Mouse (Mus musculus) c-Kit-positive CD71-negative TER-119-negative erythroid progenitor cells, embryonic 14.5 days (primary cell): ENCODE data around the gene Socs5.

ENCODE experiments used
- DNase-seq: peaks from one replicate; pipeline ENCODE4 v3.0.0-alpha.2; 2013; ENCODE audit warnings: low read depth

The Socs5 gene

GRCm38 (mm10) chr17:87167407-87167806 lies 59.9 kb downstream of the Socs5 start:
- DNase-seq = no peak

GRCm38 (mm10) chr17:87169076-87169475 lies 61.6 kb downstream of the Socs5 start:
- DNase-seq = no peak

- DNase-seq = peak; percentile 26
These were observed 62.9 kb downstream of the Socs5 start for GRCm38 (mm10) chr17:87170364-87170763.

GRCm38 (mm10) chr17:87172031-87172430 lies 64.6 kb downstream of the Socs5 start:
- DNase-seq = no peak

DNA sequence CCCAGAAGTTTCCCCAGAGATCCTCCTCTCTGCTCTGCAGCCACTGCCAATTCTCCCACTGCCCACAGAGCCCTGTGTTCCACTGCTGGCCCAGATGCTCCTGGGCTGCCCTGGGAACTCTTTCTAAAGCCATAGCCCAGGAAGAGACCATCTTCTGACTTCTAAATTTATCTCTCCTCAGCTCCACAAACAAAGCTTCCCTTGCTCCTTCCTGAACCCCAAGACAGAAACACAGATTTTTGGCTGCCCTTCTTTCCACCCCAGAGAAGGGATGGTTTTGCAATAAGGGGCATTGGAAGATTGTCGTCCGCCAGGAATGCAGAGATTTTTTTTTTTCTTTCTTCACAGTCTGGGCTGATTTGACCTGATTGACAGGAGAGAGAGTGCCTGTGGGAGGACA lies 66.5 kb downstream of the Socs5 start:
- no peak for DNase-seq

GRCm38 (mm10) chr17:87174651-87175331 lies 67.3 kb downstream of the Socs5 start:
- DNase-seq = no peak

GRCm38 (mm10) chr17:87176066-87177012 lies 68.9 kb downstream of the Socs5 start:
- DNase-seq = no peak

DNA sequence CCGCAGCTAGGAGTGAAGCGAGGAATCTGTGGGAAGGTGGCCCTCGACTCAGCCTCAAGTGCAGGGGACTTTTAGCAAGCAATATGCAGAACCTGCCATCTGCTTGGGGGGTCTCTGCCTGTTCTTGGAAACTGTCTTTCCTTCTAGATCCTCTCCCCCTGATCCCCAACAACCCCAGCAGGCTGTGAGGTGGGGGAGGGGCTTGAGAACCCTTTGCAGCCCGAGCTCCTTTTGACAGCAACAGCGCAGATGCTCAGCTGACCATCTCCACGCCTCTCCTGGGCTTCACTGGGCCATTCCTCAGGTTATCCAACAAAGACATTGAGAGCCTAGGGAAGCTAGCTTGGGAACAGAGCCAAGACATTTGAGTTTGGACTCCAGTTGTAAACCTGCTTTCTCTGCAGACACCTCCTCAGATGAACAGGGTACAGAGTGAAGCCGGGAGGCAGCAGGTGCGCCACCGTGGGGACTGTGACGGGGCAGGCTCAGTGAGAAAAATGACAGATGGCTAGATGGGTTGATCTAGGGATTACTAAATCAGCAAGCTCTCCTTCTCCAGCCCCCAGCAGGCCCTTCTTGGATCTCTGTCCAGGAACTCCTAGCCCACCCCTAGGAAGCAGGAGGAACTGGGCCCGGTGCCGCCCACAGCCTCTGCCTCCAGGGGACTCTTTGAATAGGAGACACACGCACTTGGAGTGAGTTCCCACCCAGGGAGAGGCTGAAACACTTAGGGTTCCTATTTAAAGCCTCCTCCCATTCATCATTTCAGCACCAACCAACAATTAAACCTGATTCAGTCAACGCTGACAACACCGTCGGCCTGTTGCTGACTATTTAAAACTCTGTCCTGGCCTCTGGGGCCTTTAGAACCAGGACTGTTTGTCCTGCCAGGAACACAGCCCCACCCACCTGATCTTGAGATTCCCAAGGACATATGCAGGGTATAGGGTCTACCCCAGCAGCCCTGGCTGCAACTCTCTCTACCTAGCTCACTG lies 71.4 kb downstream of the Socs5 start:
- DNase-seq = no peak

DNA sequence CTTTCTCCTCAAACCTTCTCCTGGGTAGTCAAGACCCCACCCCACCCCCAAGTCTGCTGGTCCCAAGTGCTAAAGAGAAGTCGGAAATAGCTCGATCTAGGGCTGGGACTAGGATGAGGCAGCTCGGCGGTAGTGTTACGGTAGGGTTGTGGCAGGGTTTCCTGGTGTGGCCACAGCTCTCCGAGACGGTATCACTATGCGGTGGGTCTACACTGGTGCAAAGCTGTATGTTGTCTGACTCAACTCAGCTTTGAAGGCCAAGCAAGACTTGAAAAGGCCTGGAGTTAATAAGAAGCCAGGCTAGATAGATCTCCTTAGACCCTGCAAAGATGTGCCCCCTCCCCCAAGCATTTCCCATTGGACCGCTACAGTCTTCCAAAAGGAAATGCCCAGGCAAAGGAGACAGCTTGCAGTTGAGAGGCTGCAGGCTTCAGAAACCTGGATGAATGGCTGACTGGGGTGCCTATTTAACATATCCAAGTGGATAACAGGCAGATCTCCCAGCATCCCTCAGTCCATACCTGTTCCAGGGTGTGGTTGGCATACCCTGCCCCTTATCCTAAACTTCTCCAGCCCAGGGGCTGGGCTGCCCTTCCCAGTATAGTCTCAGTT lies 72.6 kb downstream of the Socs5 start:
- DNase-seq = no peak

- DNase-seq = no peak
These were observed 74.3 kb downstream of the Socs5 start for GRCm38 (mm10) chr17:87181683-87182346.

DNA sequence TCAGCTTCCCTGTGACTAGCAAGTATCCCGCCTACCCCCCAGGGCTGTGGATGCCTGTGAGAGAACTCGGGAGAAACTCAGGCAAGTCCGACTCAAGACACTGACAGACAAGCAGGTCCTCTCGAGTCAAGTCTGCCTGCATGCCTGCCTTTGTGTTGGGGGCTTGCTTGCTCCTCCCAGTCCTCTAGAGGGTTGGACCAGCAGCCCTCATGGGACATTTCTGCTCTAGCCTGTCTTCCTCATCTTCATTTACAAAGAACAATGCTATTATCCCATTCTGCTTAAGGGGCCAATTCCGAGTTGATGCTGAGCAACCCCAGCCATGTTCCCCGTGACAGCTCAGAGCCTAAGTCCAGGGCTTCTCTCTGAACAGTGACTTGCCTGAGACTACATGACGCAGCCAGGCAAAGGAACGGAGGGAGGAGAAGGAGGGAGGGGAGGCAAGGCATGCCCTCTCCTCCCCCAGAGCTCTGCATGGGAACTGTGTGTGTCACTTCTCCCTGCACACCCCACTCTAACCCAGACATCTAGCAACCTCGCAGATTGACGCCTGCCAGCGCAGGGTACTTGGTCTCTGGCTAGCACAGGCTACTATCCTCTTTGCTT lies 78.1 kb downstream of the Socs5 start:
- no peak for DNase-seq

GRCm38 (mm10) chr17:87187005-87187404 lies 79.5 kb downstream of the Socs5 start:
- DNase-seq = no peak
